Mouse (Mus musculus) thymus, postnatal 0 days (tissue): Measurements from ENCODE around the gene Foxn3. TPM values are rescaled to one million over a fixed set of nuclear protein-coding genes. Genes with fewer than 3 reads are reported as not detected.

Experiments
- DNase-seq: peaks from one replicate; pipeline ENCODE4 v3.0.0-alpha.2; 2015; ENCODE audit warnings: low spot score
- polyA plus RNA-seq: library from polyadenylated mRNA; unstranded; fragments of >200 nt; fragmentation: Nextera tagmentation; extraction: Ambion mirVana; gene quantifications from 2 replicates; pipeline ENCODE4 v1.2.1, GENCODE M21; 2015

The Foxn3 gene
- polyA plus RNA-seq, 1 experiment from 2014 or later = 119 TPM

GRCm38 (mm10) chr12:99264386-99264785, 299.0 kb downstream of the Foxn3 start:
- no peak for DNase-seq

GRCm38 (mm10) chr12:99263592-99264335, 299.6 kb downstream of the Foxn3 start:
- DNase-seq = no peak

GRCm38 (mm10) chr12:99262840-99263239, 300.5 kb downstream of the Foxn3 start:
- DNase-seq = no peak

GRCm38 (mm10) chr12:99262066-99262599, 301.2 kb downstream of the Foxn3 start:
- no peak for DNase-seq

- no peak for DNase-seq
Observed at GRCm38 (mm10) chr12:99260171-99260570, 303.2 kb downstream of the Foxn3 start.

- no peak for DNase-seq
Observed at GRCm38 (mm10) chr12:99257570-99257969, 305.8 kb downstream of the Foxn3 start.

- no peak for DNase-seq
Observed at GRCm38 (mm10) chr12:99256997-99257396, 306.4 kb downstream of the Foxn3 start.

GRCm38 (mm10) chr12:99256463-99256862, 306.9 kb downstream of the Foxn3 start:
- DNase-seq = no peak

GRCm38 (mm10) chr12:99254436-99254835, 308.9 kb downstream of the Foxn3 start:
- no peak for DNase-seq

- DNase-seq = no peak
Observed at GRCm38 (mm10) chr12:99253562-99253961, 309.8 kb downstream of the Foxn3 start.

GRCm38 (mm10) chr12:99248606-99249005, 314.8 kb downstream of the Foxn3 start:
- DNase-seq = no peak

- no peak for DNase-seq
Observed at GRCm38 (mm10) chr12:99247939-99248338, 315.4 kb downstream of the Foxn3 start.

- no peak for DNase-seq
Observed at GRCm38 (mm10) chr12:99246984-99247746, 316.2 kb downstream of the Foxn3 start.

- no peak for DNase-seq
Observed at GRCm38 (mm10) chr12:99244673-99245072, 318.7 kb downstream of the Foxn3 start.

GRCm38 (mm10) chr12:99244264-99244663, 319.1 kb downstream of the Foxn3 start:
- DNase-seq = no peak

- DNase-seq = no peak
Observed at GRCm38 (mm10) chr12:99243316-99243715, 320.1 kb downstream of the Foxn3 start.

GRCm38 (mm10) chr12:99240185-99240726, 323.1 kb downstream of the Foxn3 start:
- no peak for DNase-seq

GRCm38 (mm10) chr12:99239735-99240134, 323.6 kb downstream of the Foxn3 start:
- DNase-seq = no peak

- no peak for DNase-seq
Observed at GRCm38 (mm10) chr12:99237497-99237896, 325.9 kb downstream of the Foxn3 start.

GRCm38 (mm10) chr12:99234346-99234745, 329.0 kb downstream of the Foxn3 start:
- no peak for DNase-seq

GRCm38 (mm10) chr12:99233386-99233785, 330.0 kb downstream of the Foxn3 start:
- DNase-seq = no peak

GRCm38 (mm10) chr12:99232478-99232877, 330.9 kb downstream of the Foxn3 start:
- DNase-seq = no peak
